Mouse (Mus musculus) left cerebral cortex, postnatal 10 days (tissue): ENCODE measurements at regions not wholly inside any gene's neighbourhood (a gene's known extent, or its start where the extent isn't known, plus 50 kb on each side); places are given as distances from the start of the nearest gene placed in this dataset.

Experiments used
- DNase-seq, 2 experiments: peaks; one replicate each; pipeline ENCODE4 v3.0.0; 2021 to 2022; ENCODE audit warnings: low spot score in 2 of 2, mixed read lengths in 1 of 2; ENCODE audit errors: extremely low spot score in 1 of 2
- intact Hi-C: fragments of 180-260 bp; cut with DNase I; formaldehyde crosslinking; loops from one replicate; pipeline ENCODE4 v1.15.1; 2025

DNA sequence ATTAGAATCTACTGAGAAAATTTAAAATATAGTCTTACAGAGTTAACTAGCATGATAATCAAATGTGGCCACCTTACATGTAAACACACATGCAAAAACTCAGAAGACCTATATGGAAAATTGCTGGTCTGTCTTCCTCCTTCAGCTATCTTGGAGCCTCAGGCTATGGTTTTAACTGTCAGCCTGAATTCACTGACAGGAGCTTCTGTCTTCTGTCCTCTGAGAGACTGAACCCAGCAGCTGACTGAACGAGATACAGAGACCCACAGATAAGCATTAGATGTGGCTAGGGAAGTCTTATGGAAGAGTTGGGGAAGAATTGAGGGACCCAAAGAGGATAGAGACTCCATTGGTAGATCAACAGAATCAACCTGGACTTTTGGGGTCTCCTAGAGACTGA is 360.0 kb upstream of the Meox2 start:
- DNase-seq = no peak
- intact Hi-C loops = no loop called here

GRCm38 (mm10) chr12:36765315-36766058 is 342.9 kb upstream of the Meox2 start:
- DNase-seq = peak in 1 of 2 experiments; percentile 5
- intact Hi-C loops = no loop called here

- intact Hi-C loops = no loop called here
Measured at GRCm38 (mm10) chr12:36766167-36766566, 342.2 kb upstream of the Meox2 start.

GRCm38 (mm10) chr12:36780761-36781160 is 327.6 kb upstream of the Meox2 start:
- intact Hi-C loops = no loop called here
- DNase-seq = no peak

More at GRCm38 (mm10) chr12:36766167-36766566, 342.2 kb upstream of the Meox2 start:
- DNase-seq = no peak

GRCm38 (mm10) chr12:36790866-36791265 is 317.5 kb upstream of the Meox2 start:
- intact Hi-C loops = no loop called here
- DNase-seq = no peak

GRCm38 (mm10) chr12:36791430-36791829 is 316.9 kb upstream of the Meox2 start:
- DNase-seq = no peak
- intact Hi-C loops = no loop called here

DNA sequence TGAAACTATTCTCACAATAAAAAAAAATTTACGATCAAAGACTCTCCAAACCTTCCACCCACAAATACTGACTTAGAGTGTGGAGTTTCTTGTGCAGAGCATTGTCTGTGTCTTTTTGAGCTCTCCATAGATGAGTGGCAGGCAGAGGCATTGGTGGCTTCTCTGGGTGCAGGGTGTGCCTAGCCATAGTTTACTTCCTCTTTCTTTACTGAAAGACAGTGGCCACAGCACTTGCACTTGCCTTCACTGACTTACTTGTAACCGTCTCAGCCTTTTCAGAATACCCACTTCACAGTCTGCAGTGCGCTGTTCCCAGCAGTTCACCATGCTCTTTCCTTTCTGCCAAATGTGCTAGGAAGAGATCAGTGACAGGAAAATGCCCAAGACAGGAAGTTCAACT is 316.1 kb upstream of the Meox2 start:
- intact Hi-C loops = no loop called here
- DNase-seq = no peak

- no peak for DNase-seq
- intact Hi-C loops = no loop called here
Measured at GRCm38 (mm10) chr12:36793799-36794198, 314.5 kb upstream of the Meox2 start.

DNA sequence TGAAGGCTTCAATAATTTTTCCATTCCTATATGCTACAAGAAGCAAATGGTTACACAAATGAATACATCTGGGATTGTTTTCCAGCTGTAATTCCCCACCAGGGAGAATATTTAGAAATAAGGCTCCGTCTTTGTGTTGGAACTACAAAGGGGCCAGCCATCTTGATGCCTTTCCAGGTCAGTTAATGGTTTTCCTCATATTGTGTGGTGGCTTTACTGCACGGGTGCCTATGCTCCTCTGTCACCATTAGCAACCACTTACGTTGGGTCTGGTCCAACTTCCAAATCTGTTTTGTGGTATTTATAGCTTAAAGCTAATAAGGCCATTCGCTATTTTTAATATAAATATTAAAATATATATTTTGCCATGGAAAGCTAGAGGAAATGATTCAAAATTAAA is 312.1 kb upstream of the Meox2 start:
- no peak for DNase-seq
- intact Hi-C loops = no loop called here

DNA sequence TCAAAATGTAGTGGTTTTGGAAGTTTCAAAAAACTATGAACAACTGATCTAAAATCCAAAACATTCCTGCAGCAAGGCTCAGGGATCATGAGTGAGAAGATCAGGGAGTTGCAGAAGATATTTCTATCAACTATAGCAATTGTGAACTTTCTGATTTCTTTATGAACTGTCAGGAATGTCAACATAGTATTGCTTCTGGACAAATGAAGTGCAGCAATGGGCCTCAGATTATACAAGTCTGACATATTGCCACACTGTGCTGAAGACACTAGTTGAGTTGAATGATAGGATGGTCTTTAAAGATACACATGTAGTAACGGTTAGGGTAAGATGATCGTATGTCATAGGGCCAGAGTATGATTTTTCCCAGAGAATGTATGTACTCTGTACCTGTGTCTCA is 290.4 kb upstream of the Meox2 start:
- intact Hi-C loops = no loop called here
- no peak for DNase-seq

GRCm38 (mm10) chr12:36818852-36819251 is 289.5 kb upstream of the Meox2 start:
- no peak for DNase-seq
- intact Hi-C loops = no loop called here

DNA sequence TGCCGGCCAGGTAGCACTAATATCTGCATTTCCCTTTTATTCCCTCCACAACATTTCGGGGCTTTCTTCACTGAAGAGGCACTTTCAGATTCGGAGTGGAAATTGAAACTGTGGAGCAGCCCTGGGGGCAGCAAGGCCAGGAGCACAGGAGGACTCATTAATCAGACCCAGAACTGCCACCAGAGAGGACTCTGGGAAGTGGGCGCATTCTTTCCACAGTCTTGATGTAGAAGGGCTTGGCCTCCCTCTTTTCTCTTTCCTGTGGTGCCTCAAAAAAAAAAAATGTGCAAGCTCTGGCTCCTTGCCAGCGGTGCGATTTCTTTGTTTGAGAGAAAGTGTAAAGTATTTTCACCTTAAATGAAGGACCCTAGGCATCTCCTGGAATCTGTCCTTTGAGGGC is 281.6 kb upstream of the Meox2 start:
- no peak for DNase-seq
- intact Hi-C loops = no loop called here

GRCm38 (mm10) chr12:36831307-36831997 is 276.9 kb upstream of the Meox2 start:
- DNase-seq = no peak
- intact Hi-C loops = no loop called here

- intact Hi-C loops = no loop called here
- no peak for DNase-seq
Measured at GRCm38 (mm10) chr12:36842957-36843356, 265.4 kb upstream of the Meox2 start.

GRCm38 (mm10) chr12:36845130-36845529 is 263.2 kb upstream of the Meox2 start:
- DNase-seq = no peak
- intact Hi-C loops = no loop called here

DNA sequence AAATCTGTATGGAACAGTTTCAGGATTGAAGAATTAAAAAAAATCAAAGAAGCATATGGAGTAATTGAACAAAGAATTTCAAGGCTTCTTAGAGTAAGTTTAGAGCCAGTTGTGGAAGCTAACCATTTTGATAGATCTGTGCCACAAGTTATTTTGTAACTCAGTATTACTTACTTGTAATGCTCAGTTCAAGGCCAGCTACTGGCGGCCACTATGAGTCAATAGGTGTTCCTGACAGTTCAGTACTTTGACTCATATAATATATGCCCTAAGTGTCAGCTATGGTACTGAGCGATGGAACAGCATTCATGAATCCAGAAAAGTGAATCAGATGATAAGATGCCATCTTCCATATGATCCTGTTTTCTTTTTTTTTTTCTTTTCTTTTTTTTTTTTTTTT is 259.3 kb upstream of the Meox2 start:
- intact Hi-C loops = no loop called here
- no peak for DNase-seq

GRCm38 (mm10) chr12:36863113-36863512 is 245.2 kb upstream of the Meox2 start:
- no peak for DNase-seq
- intact Hi-C loops = no loop called here

DNA sequence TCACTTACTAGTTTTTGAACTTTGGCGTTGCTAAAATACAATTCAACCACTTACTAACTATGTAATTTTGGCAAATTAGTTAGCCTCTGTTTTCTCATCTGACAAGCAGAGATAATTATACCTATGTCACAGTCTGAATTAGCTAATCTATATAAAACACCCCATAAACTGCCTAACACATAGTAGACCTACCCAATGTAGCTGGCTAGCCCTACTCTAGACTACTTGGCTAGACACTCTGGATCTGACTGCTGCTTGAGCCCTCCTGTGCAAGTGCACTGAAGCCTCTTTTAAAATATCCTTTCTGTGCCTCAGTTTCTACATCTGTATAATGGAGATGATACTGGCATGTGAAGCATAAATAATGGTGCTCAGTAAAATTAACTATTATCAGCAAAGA is 227.6 kb upstream of the Meox2 start:
- intact Hi-C loops = no loop called here
- no peak for DNase-seq

- DNase-seq = peak in 1 of 2 experiments; percentile 34
Measured at GRCm38 (mm10) chr12:36913364-36913763, 195.0 kb upstream of the Meox2 start.

DNA sequence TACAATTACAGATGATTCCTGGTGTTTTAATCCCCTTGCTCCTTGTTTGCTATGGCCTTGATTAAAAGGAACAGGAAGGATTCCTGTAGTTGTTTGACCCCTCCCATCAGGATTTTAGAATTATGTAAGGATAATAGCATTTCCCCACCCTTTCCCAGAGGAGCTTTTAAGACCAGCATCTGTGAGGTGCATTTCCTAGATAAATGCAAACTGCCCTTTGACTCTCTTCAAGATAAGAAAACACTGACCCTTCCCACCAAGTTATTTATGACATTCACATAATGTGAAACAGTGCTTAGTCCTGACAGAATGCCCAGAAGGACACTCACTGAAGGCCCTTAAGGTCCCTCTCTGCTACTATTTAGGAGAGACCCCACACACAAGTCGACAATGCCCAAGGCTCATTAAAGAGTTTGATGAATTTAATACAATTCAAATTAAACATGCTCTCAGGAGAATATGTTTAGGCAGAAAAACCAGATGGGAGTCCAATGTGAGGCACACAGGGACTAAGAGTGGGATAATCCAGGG is 190.7 kb upstream of the Meox2 start:
- intact Hi-C loops = no loop called here
- no peak for DNase-seq

More at GRCm38 (mm10) chr12:36913364-36913763, 195.0 kb upstream of the Meox2 start:
- intact Hi-C loops = no loop called here
